Mouse (Mus musculus) naive thymus-derived CD4-positive, alpha-beta T cell, adult 2 months (primary cell): ENCODE measurements around the gene Gpc4.

Experiments
- DNase-seq: peaks from one replicate; pipeline ENCODE4 v3.0.0-alpha.2; 2011; ENCODE audit warnings: low read depth

The Gpc4 gene

DNA sequence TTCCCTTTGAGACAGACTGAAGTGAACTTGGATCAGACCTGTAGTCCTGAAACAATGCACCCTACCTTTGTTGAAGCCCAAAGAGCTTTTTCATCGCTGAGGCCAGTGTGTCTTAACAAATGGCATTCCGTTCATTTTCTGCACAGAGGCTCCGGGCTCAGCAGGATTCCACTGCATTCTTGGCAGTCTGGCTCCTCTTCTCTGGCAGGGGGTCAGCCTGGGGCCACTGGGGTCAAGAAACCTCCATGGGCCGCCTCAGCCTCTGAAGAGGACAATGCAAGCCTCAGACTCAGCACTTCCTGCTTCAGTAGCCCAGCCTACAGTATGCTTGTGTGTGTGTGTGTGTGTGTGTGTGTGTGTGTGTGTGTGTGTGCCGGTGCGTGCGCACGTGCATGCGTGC lies 147.4 kb downstream of the Gpc4 start:
- DNase-seq, result no peak
